Mouse (Mus musculus) midbrain, embryonic 14.5 days (tissue): Measurements from ENCODE around the gene Fam107a. TPM values are rescaled to one million over a fixed set of nuclear protein-coding genes. Genes with fewer than 3 reads are reported as not detected.
"Not testable (repeated sequence)": the region's sequence is repeated elsewhere in the genome, so short reads cannot be mapped to it uniquely, and the experiment has no call there.

ENCODE experiments used
- ATAC-seq: fragments of 200-750 bp; cut with Nextera tagmentation; 2 replicates; pipeline ENCODE4 v1.8.0; 2017; ENCODE audit warnings: moderate number of reproducible peaks, moderate library complexity; ENCODE audit not compliant: low FRiP score, low TSS enrichment
- DNase-seq: peaks from one replicate; pipeline ENCODE4 v3.0.0-alpha.2; 2015
- H3K27ac ChIP-seq: fragments of 300-500 bp; sonication (generic); replicated peaks from 2 replicates; pipeline ENCODE4 v1.5.1; 2014; ENCODE audit warnings: mild to moderate bottlenecking, low read depth, low read length, moderate library complexity
- H3K27me3 ChIP-seq: fragments of 300-500 bp; sonication (generic); 2 replicates; pipeline ENCODE4 v1.6.1; 2014; ENCODE audit warnings: low read length, control low read depth, mixed read lengths; ENCODE audit not compliant: control insufficient read depth, insufficient read depth
- H3K36me3 ChIP-seq: fragments of 300-500 bp; sonication (generic); 2 replicates; pipeline ENCODE4 v1.6.1; 2014; ENCODE audit warnings: low read length, control low read depth; ENCODE audit not compliant: control insufficient read depth, insufficient read depth
- H3K4me1 ChIP-seq: fragments of 300-500 bp; sonication (generic); 2 replicates; pipeline ENCODE4 v1.6.1; 2014; ENCODE audit warnings: mild to moderate bottlenecking, antibody characterized with exemption, low read length, control low read depth; ENCODE audit not compliant: control insufficient read depth, insufficient read depth
- H3K4me2 ChIP-seq: fragments of 300-500 bp; sonication (generic); 2 replicates; pipeline ENCODE4 v1.6.1; 2014; ENCODE audit warnings: mild to moderate bottlenecking, low read length, moderate library complexity
- H3K4me3 ChIP-seq: fragments of 300-500 bp; sonication (generic); replicated peaks from 2 replicates; pipeline ENCODE4 v1.5.1; 2014; ENCODE audit warnings: low read depth, low read length
- H3K9ac ChIP-seq: fragments of 300-500 bp; sonication (generic); replicated peaks from 2 replicates; pipeline ENCODE4 v1.6.1; 2014; ENCODE audit warnings: mild to moderate bottlenecking, low read length, moderate library complexity
- H3K9me3 ChIP-seq: fragments of 300-500 bp; sonication (generic); 2 replicates; pipeline ENCODE4 v1.6.1; 2016; ENCODE audit warnings: low read length, control low read depth, mixed read lengths; ENCODE audit not compliant: control insufficient read depth
- WGBS: fragments of 180-500 bp; shearing (Covaris S2); extraction: QIAGEN DNeasy Blood & Tissue Kit; methylation state at CpG from one replicate; pipeline ENCODE4 v1.1.7; 2014; 5-methylcytosine and 5-hydroxymethylcytosine counted together
- polyA plus RNA-seq: library from polyadenylated mRNA; unstranded; fragments of >200 nt; fragmentation: Nextera tagmentation; extraction: Ambion mirVana; gene quantifications from 2 replicates; pipeline ENCODE4 v1.2.1, GENCODE M21; 2014

The Fam107a gene
- polyA plus RNA-seq, 1 experiment from 2014 or later: 0.08 TPM

DNA sequence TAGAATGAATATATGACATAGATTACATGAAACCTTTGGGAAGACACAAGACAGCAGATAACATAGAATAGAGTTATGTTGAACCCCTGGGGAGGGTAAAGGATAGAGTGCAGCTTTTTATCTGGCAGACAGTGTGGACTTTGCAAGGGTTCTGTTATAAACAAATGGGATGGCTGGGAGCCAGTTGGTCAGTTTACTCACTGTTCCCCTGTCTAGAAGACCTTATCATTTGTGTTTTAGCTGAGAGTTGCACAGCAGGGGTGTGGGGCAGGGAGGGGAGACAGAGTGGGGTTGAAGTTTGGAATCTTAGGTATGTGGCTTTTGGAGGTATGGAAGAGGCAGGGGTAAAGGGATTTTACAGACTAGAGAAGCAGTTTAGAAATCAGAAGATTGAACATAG, 34.0 kb downstream of the Fam107a start:
- ATAC-seq (no peak), DNase-seq (no peak)
- no peak overlapping the region for H3K27ac ChIP-seq
- H3K9me3 ChIP-seq: no peaks in the 10 kb centered on the region
- no peak overlapping the region for H3K9ac ChIP-seq
- H3K4me3 ChIP-seq: no peak overlapping the region
- no peaks in the 10 kb centered on the region for H3K27me3 ChIP-seq
- no peak overlapping the region for H3K4me2 ChIP-seq
- no peaks in the 10 kb centered on the region for H3K4me1 ChIP-seq
- no peaks in the 10 kb centered on the region for H3K36me3 ChIP-seq

DNA sequence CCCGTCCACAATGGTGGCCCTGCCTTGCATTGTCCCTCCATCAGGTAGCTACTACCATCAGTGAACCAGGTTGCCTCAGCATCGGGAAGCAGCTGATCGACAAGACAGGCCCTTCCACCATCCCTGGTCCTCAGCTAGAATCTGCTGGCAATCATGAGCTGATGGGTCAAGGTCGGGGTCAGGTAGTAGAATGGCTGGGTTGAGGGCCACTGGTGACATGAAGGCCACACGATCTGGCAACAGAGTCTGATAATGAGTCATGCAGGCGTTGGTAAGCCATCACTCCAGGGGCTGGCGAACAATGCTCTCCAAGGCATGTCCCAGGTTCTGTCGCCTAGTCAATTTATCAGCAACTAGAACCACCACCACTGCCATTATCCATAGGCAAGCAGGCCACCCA, 46.5 kb downstream of the Fam107a start:
- H3K36me3 ChIP-seq, H3K4me1 ChIP-seq, H3K27ac ChIP-seq, H3K4me3 ChIP-seq, DNase-seq, H3K9me3 ChIP-seq, H3K9ac ChIP-seq, H3K27me3 ChIP-seq, H3K4me2 ChIP-seq, ATAC-seq: not testable (repeated sequence)
- 88% methylated on average over 8 of the region's 8 CpGs for WGBS

DNA sequence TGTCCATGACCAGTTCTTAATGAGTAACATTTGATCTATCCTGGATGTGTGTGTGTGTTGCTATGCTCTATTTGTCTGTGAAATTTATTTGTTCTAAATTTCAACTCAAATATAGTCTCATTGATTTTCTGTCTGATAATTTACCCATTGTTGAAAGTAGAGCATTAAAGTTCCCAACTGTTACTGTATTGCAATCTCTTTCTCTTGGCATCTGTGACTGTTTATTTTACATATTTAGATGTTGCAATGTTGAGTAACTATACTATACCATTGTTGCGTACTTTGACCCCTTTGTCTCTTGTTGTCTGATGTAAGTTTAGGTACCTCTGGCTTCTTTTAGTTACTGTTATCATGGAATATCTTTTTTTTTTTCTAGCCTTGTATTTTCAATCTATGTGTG, 53.4 kb downstream of the Fam107a start:
- no peak overlapping the region for H3K4me3 ChIP-seq
- WGBS: 97% methylated on average over 1 of the region's 1 CpGs
- no peak for ATAC-seq
- no peak overlapping the region for H3K27ac ChIP-seq
- no peaks in the 10 kb centered on the region for H3K4me1 ChIP-seq
- no peak overlapping the region for H3K4me2 ChIP-seq
- H3K36me3 ChIP-seq: no peaks in the 10 kb centered on the region
- DNase-seq: no peak
- no peaks in the 10 kb centered on the region for H3K27me3 ChIP-seq
- no peaks in the 10 kb centered on the region for H3K9me3 ChIP-seq
- H3K9ac ChIP-seq: no peak overlapping the region

DNA sequence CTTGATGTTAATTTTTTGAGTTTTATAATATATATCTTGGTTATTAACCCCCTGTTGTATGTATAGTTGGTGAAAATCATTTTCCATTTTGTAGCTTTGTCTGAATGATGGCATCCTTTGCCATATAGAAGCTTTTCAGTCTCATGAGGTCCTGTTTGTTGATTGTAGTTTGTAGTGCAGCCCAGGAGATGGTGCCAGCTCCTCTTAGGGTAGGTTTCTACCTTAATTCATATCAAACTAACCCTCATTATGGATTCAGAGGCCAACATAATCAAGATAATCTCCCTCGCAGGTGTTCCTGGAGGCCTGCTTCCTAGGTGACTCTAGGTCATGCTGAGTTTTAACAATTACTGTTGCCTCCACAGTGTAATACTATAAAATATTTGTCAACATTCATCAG, 55.6 kb downstream of the Fam107a start:
- Histone ChIP-seq H3K27me3 (no peaks in the 10 kb centered on the region), H3K9me3 (no peaks in the 10 kb centered on the region), H3K27ac (no peak overlapping the region), H3K4me2 (no peak overlapping the region), H3K4me3 (no peak overlapping the region), H3K4me1 (no peaks in the 10 kb centered on the region), H3K36me3 (no peaks in the 10 kb centered on the region), H3K9ac (no peak overlapping the region)
- no peak for DNase-seq
- ATAC-seq: no peak
- 43% methylated on average over 1 of the region's 1 CpGs for WGBS

DNA sequence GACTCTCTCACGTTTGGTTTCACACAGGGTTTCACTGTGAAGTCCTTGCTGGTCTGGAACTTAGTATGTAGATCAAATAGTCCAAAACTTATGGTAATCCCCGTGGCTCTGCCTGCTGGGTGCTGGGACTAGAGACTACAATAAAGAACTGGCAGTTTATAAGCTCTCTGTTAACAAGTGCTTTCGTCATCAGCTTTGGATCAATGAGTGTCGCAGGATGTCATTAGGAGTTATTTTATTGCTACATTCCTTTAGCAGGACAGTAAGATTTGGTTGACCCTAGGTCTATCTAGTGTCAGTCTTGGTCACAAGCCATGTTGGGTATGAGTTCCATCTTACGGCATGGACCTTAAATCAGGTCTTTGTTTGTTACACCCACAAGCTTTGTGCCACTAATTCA, 57.6 kb downstream of the Fam107a start:
- Histone ChIP-seq H3K4me1 (no peaks in the 10 kb centered on the region), H3K4me3 (no peak overlapping the region), H3K4me2 (no peak overlapping the region), H3K36me3 (no peaks in the 10 kb centered on the region), H3K9ac (no peak overlapping the region), H3K9me3 (no peaks in the 10 kb centered on the region), H3K27me3 (no peaks in the 10 kb centered on the region), H3K27ac (no peak overlapping the region)
- no peak for ATAC-seq
- no peak for DNase-seq
- 75% methylated on average over 5 of the region's 5 CpGs for WGBS

DNA sequence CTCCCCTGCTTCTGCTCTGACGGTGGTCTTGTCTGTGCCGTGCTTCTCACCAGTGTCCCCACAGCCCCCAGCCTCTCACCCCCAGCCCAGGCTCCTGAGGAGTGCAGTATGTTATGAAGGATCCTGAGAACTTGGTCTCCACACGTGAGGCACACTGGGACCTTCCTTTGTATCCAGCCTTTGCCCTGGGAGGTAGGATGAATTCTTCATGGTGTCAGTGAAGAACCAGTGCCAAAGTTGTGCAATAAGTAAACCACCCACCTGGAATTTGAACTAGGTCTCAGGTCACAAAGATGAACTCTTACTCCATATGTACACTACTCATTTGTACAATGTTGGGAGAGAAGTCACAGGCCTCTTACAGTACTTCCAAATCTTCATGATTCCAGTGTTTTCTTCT, 58.7 kb downstream of the Fam107a start, which contains the start of gene Acox2:
Gene Acox2 (minus strand): TSS at position 188 of the 400 bp plus-strand sequence.
- H3K4me1 ChIP-seq: no peaks in the 10 kb centered on the region
- ATAC-seq (no peak), DNase-seq (no peak)
- H3K4me2 ChIP-seq: no peak within 1 kb of the TSS
- H3K9me3 ChIP-seq: no peaks in the 10 kb centered on the region
- 94% methylated on average over 3 of the region's 3 CpGs for WGBS
- H3K27ac ChIP-seq: no peak within 1 kb of the TSS
- no peaks in the 10 kb centered on the region for H3K27me3 ChIP-seq
- no peak within 1 kb of the TSS for H3K9ac ChIP-seq
- no peak within 1 kb of the TSS for H3K4me3 ChIP-seq
- H3K36me3 ChIP-seq: no peaks in the 10 kb centered on the region

DNA sequence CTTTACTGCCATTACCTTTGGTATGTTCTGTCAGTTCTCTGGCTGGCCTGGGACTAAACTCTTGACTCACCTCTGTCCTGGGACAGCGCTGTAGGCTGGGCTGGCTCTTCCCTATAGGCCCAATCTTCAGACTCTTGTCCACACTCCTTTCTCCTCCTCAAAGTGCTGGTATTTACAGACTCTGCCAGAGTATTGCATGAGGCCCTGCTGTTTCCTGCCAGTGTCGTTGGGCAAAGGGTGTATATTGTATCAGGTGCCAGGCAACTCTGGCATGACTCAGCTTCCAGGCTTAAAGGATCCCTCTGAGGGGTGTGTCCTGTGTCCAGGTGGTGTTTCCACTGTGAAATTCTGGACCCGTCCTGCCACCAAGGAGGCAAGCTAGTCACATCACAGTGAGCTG, 59.1 kb downstream of the Fam107a start:
- H3K27me3 ChIP-seq: no peaks in the 10 kb centered on the region
- H3K9ac ChIP-seq: no peak overlapping the region

DNA sequence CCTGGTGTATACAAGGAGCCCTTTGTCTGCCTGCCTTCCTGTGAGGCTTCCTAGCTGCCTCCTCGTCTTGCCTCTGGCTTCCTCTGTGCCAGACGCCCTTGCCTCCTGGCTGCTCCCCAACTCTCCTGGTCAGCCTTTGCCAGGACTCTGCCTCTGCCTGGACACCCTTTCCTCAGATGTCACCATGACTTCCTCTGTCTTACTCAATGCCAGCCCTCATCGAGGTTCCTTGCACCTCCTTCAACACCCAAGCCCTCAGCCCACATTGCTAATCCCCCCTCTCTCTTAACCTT, 59.5 kb downstream of the Fam107a start:
- ATAC-seq: no peak
- Histone ChIP-seq H3K27me3 (no peaks in the 10 kb centered on the region), H3K36me3 (no peaks in the 10 kb centered on the region), H3K4me1 (no peaks in the 10 kb centered on the region), H3K4me3 (no peak overlapping the region), H3K27ac (no peak overlapping the region), H3K9me3 (no peaks in the 10 kb centered on the region), H3K9ac (no peak overlapping the region), H3K4me2 (no peak overlapping the region)
- DNase-seq: no peak
- WGBS: 51% methylated on average over 3 of the region's 3 CpGs

More for the DNA sequence above, 59.1 kb downstream of the Fam107a start:
- H3K27ac ChIP-seq: no peak overlapping the region
- no peaks in the 10 kb centered on the region for H3K9me3 ChIP-seq
- H3K4me2 ChIP-seq: no peak overlapping the region
- DNase-seq (no peak), ATAC-seq (no peak)
- H3K36me3 ChIP-seq: no peaks in the 10 kb centered on the region
- no peak overlapping the region for H3K4me3 ChIP-seq
- 83% methylated on average over 3 of the region's 3 CpGs for WGBS
- no peaks in the 10 kb centered on the region for H3K4me1 ChIP-seq

DNA sequence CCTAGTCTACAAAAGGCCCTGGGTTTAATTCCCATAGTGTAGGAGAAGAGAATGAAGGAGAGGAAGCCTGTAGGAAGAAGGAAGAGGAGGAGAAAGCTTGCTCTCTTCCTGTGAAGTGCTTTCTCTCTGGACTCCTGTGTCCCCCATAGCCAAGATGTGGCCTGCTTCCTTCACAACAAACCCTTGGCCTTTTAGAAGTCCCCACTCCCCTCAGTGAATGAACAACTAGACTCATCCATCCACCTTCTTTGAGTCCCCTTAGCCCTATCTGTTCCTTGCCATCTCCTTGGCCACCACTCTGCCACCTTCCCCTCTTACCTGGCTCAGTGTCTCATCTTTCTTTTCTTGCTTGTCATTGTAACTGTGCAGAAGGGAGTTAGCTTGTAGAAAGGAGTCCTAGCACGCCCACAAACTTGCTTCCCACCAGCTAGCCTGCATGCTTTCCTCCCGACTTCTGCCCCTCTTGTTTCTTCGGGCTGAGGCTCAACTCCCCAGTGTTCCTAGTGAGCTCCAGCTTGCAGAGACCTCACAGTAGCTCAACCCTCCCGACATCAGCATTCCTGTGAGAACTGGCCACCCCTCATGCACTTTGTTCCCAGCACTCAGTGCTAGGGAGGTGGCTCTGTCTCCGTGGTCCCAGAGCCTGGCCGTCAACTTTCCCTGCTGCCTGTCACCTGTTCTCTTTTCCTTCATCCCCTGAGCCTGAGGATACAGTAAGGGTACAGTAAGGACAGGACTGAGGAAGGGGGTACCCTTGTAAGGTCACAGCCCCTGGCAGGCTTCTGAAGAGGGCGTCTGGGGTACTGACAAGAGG, 60.1 kb downstream of the Fam107a start:
- no peak overlapping the region for H3K27ac ChIP-seq
- H3K4me2 ChIP-seq: no peak overlapping the region
- ATAC-seq: no peak
- H3K4me3 ChIP-seq: no peak overlapping the region
- no peaks in the 10 kb centered on the region for H3K9me3 ChIP-seq
- DNase-seq: no peak
- WGBS: 51% methylated on average over 7 of the region's 7 CpGs
- H3K9ac ChIP-seq: no peak overlapping the region
- no peaks in the 10 kb centered on the region for H3K36me3 ChIP-seq
- H3K27me3 ChIP-seq: no peaks in the 10 kb centered on the region
- no peaks in the 10 kb centered on the region for H3K4me1 ChIP-seq
